Mouse (Mus musculus) cerebellum, postnatal 10 days (tissue): Measurements from ENCODE around the gene Adipoq.
"Not testable (repeated sequence)": the region's sequence is repeated elsewhere in the genome, so short reads cannot be mapped to it uniquely, and the experiment has no call there.

Experiments used
- DNase-seq, 2 experiments: peaks; one replicate each; pipeline ENCODE4 v3.0.0; 2021; ENCODE audit warnings: mixed read lengths in 2 of 2

Gene Adipoq

GRCm38 (mm10) chr16:23146280-23146679 is at the start of gene Adipoq:
TSS of gene Adipoq (plus strand) at chr16:23146536.
- peak; percentile 42 to 48 for DNase-seq

GRCm38 (mm10) chr16:23096886-23097285 is 49.5 kb upstream of the Adipoq start:
- DNase-seq: not testable (repeated sequence)

DNA sequence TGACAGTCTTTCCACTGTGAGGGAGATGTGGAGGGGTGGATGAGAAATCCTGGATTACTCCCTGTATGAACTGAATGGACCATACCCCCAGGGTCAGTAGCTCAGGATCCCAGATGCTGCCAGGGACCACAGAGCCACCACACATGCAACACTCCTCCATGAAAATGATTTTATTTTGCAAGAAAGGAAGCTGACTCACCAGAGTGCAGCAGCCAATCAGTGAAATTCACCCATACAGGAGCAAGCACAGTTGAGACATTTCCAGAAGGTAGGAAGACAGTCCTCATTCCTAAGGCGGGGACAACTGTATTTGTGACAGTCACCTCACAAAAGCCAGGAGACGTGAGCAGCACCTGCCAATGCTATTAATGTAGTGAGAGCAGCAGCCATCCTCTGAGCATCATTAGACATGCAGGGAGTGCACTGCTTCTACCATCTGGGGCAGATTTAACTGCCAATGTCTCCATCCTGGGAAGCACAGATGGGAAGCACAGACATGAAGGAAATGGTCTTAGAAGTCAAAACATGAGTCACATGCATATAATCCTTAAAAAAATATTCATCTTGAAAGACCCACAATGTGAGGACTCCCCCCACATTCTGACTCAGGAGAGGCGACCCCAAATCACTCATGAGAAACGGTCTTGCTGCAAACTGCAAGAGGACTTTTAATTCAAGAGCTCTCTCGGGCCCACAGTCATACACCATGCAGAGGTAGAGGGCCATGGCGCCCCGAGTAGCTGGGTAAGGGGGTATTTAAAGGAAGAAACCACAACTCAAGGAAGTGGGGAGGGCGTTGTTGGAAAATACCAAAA is 48.8 kb upstream of the Adipoq start:
- DNase-seq: peak; percentile 67 to 70

DNA sequence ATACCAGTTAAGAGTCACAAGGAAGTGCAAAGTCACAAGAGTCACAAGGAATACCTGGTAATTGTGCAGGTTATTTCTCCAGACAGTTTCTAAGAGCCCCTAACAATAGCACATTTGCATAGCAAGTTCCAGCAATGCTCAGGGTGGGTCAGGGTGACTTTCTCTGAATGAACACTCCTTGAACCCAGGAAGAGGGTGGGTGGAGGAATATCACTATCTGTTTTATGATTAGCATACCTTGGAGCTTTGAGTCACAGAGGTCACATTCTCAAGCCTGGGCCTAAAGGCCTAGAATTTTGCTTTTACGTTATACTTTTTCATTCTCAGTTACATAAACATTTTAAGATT is 48.3 kb upstream of the Adipoq start:
- DNase-seq: not testable (repeated sequence)

GRCm38 (mm10) chr16:23099632-23100031 is 46.7 kb upstream of the Adipoq start:
- no peak for DNase-seq

DNA sequence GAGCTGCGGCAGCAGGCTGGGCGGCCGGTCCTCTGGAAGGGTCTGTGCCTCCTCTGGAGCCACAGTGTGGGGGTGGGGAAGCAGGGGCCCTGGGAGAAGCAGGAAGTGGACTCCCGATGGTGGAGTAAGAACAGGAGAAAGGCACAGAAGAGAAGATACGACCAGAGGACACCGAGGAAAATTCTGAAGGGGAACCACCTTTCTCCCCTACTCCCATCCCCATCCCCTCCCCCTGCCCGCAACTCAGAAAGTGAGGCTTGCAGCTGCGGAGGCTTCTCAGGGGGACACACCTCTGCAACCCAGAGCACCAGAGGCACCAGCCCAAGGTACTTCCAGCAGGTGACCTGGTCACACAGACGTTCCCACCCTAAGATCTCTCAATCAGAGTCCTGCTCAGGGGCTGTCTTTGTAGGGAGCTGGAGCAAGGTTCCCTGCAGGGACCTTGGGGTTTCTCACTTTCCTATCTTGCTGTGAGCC is 46.2 kb upstream of the Adipoq start:
- DNase-seq: peak; percentile 37 to 47

- DNase-seq: no peak
These were observed 45.7 kb upstream of the Adipoq start for GRCm38 (mm10) chr16:23100613-23101012.

DNA sequence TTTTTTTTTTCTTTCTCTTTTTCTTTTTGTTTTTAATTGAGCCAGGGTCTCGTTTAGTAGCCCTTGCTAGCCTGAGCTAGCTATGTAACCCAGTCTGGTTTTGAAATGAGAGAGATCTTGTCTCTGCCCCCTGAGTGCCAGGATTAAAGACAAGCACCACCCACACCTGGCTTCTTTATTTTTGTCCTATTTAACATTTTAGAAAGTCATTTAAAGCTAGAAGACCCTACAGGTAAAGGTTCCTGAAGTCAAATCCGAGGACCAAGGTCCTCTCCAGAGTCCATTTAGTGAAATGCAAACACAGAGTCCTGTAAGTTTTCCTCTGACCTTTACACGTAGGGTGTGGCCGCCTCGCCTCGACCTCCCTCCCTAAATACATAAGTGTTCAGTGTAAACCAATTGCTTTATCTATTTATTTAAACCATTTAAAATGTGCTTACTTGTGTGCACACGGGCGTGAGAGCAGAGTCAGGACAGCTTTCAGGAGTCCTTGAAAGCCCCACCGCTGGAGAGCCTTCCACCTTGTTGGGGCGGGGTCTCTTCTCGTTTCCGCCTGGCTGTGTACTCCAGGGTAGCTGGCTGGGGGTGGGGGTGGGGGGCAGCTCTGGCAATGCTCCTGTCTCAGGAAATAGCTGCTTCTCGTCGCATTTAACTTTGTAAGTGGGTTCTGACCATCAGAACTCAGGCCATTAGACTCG is 43.8 kb upstream of the Adipoq start:
- no peak for DNase-seq

GRCm38 (mm10) chr16:23103038-23103745 is 43.1 kb upstream of the Adipoq start:
- DNase-seq: no peak

DNA sequence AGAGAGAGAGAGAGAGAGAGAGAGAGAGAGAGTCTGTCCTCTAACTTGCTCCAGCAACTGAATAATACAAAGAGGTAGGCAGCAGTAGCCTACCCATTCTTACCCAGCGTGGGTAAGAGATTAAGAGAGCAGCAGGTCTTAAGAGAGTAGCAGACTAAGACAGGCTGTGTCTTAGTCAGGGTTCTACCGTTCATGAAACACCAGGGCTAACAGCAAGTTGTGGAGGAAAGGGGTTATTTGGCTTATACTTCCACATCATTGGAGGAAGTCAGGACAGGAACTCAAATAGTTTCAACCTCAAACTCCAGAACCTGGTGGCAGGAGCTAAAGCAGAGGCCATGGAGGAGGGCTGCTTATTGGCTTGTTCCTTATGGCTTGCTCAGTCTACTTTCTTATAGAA is 42.5 kb upstream of the Adipoq start:
- no peak for DNase-seq

GRCm38 (mm10) chr16:23106121-23106520 is 40.2 kb upstream of the Adipoq start:
- DNase-seq: no peak

- DNase-seq: peak; percentile 96 to 97
These were observed 38.9 kb upstream of the Adipoq start, which contains the start of gene Eif4a2 for GRCm38 (mm10) chr16:23107231-23107942. TSS of gene Eif4a2 (plus strand) at chr16:23107444.

- peak; percentile 92 to 93 for DNase-seq
These were observed 38.2 kb upstream of the Adipoq start for GRCm38 (mm10) chr16:23107946-23108759.

DNA sequence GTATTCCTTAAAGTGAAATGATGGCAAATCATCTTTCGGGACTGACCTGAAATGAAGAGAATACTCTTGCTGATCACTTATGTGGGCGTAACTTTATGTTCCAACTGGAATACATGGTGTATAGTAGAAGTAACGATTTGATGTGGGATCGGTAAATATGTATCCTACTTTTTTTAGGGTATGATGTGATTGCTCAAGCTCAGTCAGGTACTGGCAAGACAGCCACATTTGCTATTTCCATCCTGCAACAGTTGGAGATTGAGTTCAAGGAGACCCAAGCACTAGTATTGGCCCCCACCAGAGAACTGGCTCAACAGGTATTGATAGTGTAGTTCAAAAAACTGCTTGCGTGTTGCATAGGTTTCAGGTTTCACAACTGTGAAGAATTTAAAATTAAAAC is 37.4 kb upstream of the Adipoq start:
- no peak for DNase-seq

GRCm38 (mm10) chr16:23109350-23110280 is 36.7 kb upstream of the Adipoq start:
- no peak for DNase-seq

- no peak for DNase-seq
These were observed 34.0 kb upstream of the Adipoq start for GRCm38 (mm10) chr16:23112348-23112747.

GRCm38 (mm10) chr16:23112861-23113435 is 33.4 kb upstream of the Adipoq start:
- DNase-seq: no peak

GRCm38 (mm10) chr16:23113903-23114302 is 32.4 kb upstream of the Adipoq start:
- no peak for DNase-seq

GRCm38 (mm10) chr16:23114339-23115171 is 31.8 kb upstream of the Adipoq start:
- no peak for DNase-seq
